Mouse (Mus musculus) adrenal gland, postnatal 14 days (tissue): ENCODE data around the gene Hrh1. TPM values are rescaled to one million over a fixed set of nuclear protein-coding genes. Genes with fewer than 3 reads are reported as not detected.
"Not testable (repeated sequence)": the region's sequence is repeated elsewhere in the genome, so short reads cannot be mapped to it uniquely, and the experiment has no call there.

ENCODE experiments used
- DNase-seq: peaks from one replicate; pipeline ENCODE4 v3.0.0; 2021; ENCODE audit warnings: mixed read lengths
- total RNA-seq: library from RNA; stranded (reverse); gene quantifications from 2 replicates; pipeline ENCODE4 v1.2.3, GENCODE M21; 2021

The Hrh1 gene
- total RNA-seq, 1 experiment from 2014 or later: 1.5 TPM

- DNase-seq: no peak
Observed at GRCm38 (mm10) chr6:114461536-114461935, 63.8 kb downstream of the Hrh1 start.

- peak; percentile 48 for DNase-seq
Observed at GRCm38 (mm10) chr6:114462747-114463146, 65.0 kb downstream of the Hrh1 start.

- no peak for DNase-seq
Observed at GRCm38 (mm10) chr6:114473541-114473940, 75.8 kb downstream of the Hrh1 start.

DNA sequence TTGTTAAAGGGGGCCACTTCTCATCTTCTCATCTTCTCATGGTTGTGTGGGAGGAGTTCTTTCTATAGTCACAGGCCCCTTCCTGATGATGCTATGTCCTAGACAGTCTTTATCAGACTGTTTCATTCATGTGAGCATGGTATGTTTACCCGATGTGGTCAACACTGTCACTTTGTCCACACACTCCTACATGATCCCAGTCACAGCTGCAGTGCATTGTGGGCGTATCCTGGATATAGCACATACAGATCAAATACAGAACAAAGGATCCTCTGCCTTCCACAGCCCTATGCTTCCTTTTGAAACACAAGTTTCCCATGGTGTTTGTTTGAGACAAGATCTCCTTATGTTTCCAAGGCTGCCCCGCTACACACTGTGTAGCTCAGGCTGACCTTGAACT, 76.3 kb downstream of the Hrh1 start:
- DNase-seq: no peak

- DNase-seq: peak; percentile 20
Observed at GRCm38 (mm10) chr6:114474911-114475310, 77.2 kb downstream of the Hrh1 start.

- peak; percentile 67 for DNase-seq
Observed at GRCm38 (mm10) chr6:114478771-114479170, 81.0 kb downstream of the Hrh1 start.

GRCm38 (mm10) chr6:114479644-114480410, 82.1 kb downstream of the Hrh1 start:
- DNase-seq: no peak

GRCm38 (mm10) chr6:114489371-114489770, 91.6 kb downstream of the Hrh1 start:
- no peak for DNase-seq

- DNase-seq: not testable (repeated sequence)
Observed at GRCm38 (mm10) chr6:114492588-114492987, 94.9 kb downstream of the Hrh1 start.

DNA sequence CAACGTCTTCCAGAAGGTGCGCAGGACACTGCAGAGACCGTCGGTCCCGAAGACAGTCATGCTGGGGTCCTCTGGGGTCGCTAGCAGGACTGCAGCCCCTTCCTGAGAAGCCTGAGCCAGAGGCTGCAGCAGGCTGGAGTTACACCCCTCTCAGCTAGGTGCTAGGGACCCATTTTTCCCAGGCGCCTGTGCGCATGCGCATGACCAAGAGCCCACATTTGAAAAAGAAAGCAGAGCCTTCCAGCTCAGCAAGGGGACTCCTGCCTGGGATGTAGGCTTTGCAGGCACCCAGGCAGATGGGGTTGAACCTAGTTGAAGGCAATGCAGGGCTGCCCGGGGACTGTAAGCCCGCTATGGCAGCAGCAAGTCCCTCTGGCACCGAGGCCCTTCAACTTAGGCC, 97.3 kb downstream of the Hrh1 start:
- DNase-seq: peak; percentile 17

DNA sequence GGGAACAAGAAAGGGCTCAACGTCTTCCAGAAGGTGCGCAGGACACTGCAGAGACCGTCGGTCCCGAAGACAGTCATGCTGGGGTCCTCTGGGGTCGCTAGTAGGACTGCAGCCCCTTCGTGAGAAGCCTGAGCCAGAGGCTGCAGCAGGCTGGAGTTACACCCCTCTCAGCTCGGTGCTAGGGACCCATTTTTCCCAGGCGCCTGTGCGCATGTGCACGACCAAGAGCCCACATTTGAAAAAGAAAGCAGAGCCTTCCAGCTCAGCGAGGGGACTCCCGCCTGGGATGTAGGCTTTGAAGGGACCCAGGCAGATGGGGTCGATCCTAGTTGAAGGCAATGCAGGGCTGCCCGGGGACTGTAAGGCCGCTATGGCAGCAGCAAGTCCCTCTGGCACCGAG, 116.3 kb downstream of the Hrh1 start:
- peak; percentile 14 for DNase-seq

- not testable (repeated sequence) for DNase-seq
Observed at GRCm38 (mm10) chr6:114528709-114529108, 131.0 kb downstream of the Hrh1 start.

Other genes starting within 250 kb of the Hrh1 start
- 0.45 TPM in 1 of 2 replicates, not detected in the other for gene Slc6a1, start 115.3 kb upstream of the Hrh1 start, total RNA-seq
- gene Atg7, start 245.2 kb downstream of the Hrh1 start, total RNA-seq: 27.4 and 31.9 TPM in 2 replicates